Mouse (Mus musculus): ENCODE measurements at regions not wholly inside any gene's neighbourhood (a gene's known extent, or its start where the extent isn't known, plus 50 kb on each side); places are given as distances from the start of the nearest gene placed in this dataset.

DNA sequence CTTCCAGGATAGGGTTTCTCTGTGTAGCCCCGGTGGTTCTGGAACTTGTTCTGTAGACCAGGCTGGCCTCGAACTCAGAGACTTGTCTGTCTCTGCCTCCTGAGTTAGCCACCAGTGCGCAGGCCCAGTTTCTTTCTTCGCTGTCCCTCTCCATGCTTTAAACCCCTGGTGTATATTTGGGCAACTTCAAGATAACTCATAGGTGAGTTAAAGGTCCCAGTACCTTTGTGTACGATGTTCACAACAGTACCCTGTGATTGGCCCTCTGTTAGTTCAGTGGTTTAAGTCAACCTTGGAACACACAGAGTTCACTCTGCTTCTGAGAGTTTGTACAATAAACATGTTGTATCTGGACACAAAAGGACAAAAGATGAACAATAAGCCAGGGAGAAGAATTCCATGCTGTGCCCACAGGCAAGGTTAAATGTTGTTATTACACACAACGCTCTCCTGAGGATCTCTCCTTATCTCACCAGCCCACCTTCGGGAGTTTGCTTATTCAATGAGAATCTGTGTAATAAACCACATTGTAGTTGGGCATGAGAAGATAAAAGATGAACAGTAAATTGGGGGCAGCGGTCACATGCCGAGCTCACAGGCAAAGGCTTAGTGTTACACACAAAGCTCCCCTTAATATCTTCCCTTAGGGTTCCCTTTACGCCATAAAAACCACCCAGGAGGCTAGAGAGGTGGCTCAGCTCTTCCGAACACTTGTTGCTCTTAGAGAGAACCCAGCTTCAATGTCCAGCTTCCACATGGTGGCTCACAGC, 78.6 kb upstream of the Cpsf6 start:
- no peak for TF ChIP-seq CTCF (IDR thresholded peaks at IDR 0.05; ENCODE audit: control insufficient read depth, insufficient read depth, insufficient replicate concordance, low read depth, low read length)
- no peak for TF ChIP-seq POLR2A (IDR thresholded peaks at IDR 0.05; ENCODE audit: control insufficient read depth, low read depth, low read length)

Measured in testis, adult 2 months (tissue).